Mouse (Mus musculus) megakaryocyte progenitor cell, adult 5-6 weeks (primary cell): ENCODE data around the gene Riok1. TPM values are rescaled to one million over a fixed set of nuclear protein-coding genes. Genes with fewer than 3 reads are reported as not detected.
A peak's percentile ranks its signal among the peaks of the same experiment; 100 is the strongest.

ENCODE experiments used
- ATAC-seq: replicated peaks from 2 replicates; pipeline ENCODE4 v1.8.0; 2016; ENCODE audit warnings: mild to moderate bottlenecking, moderate TSS enrichment, inconsistent platforms; ENCODE audit not compliant: poor library complexity
- total RNA-seq, 2 experiments: library from RNA; stranded (forward) in 1 of 2; stranded (reverse) in 1 of 2; fragments of 157-497, 149-512 nt in 1 of 2; fragments of 200-1000 nt in 1 of 2; gene quantifications; 2 replicates each; pipeline versions ENCODE4 v1.2.3 to v1.2.4; 2015 to 2017

Gene Riok1
- total RNA-seq (2015) = 52.8 and 69.9 TPM in 2 replicates
- total RNA-seq (2017) = 91.1 and 120 TPM in 2 replicates

GRCm38 (mm10) chr13:38036343-38037043 lies at the start of gene Riok1:
Gene Riok1 (plus strand): TSS chr13:38036995.
- peak; percentile 65 for ATAC-seq

GRCm38 (mm10) chr13:37989701-37990100 lies 47.1 kb upstream of the Riok1 start:
- ATAC-seq = no peak

- 0 out of 2 replicates have a peak, but pooled peaks have one; percentile 15 for ATAC-seq
Measured at GRCm38 (mm10) chr13:37992638-37993371, 44.0 kb upstream of the Riok1 start.

- ATAC-seq = no peak
Measured at GRCm38 (mm10) chr13:37993376-37993703, 43.5 kb upstream of the Riok1 start.

- peak; percentile 97 for ATAC-seq
Measured at GRCm38 (mm10) chr13:37993704-37994404, 42.9 kb upstream of the Riok1 start, which contains the start of gene Ssr1. Gene Ssr1 (minus strand): TSS chr13:37994217.

GRCm38 (mm10) chr13:37994405-37994749 lies 42.4 kb upstream of the Riok1 start:
- no peak for ATAC-seq

- no peak for ATAC-seq
Measured at GRCm38 (mm10) chr13:37999713-38000112, 37.1 kb upstream of the Riok1 start.

GRCm38 (mm10) chr13:38002461-38002860 lies 34.3 kb upstream of the Riok1 start:
- ATAC-seq = 0 out of 2 replicates have a peak, but pooled peaks have one; percentile 34

- ATAC-seq = no peak
Measured at GRCm38 (mm10) chr13:38007972-38008371, 28.8 kb upstream of the Riok1 start.

GRCm38 (mm10) chr13:38009721-38010408 lies 26.9 kb upstream of the Riok1 start:
- peak; percentile 94 for ATAC-seq

- ATAC-seq = peak; percentile 79
Measured at GRCm38 (mm10) chr13:38010444-38010910, 26.3 kb upstream of the Riok1 start.

- ATAC-seq = no peak
Measured at GRCm38 (mm10) chr13:38012436-38012835, 24.4 kb upstream of the Riok1 start.

- no peak for ATAC-seq
Measured at GRCm38 (mm10) chr13:38015591-38015990, 21.2 kb upstream of the Riok1 start.

GRCm38 (mm10) chr13:38018791-38019190 lies 18.0 kb upstream of the Riok1 start:
- ATAC-seq = no peak

- peak; percentile 71 for ATAC-seq
Measured at GRCm38 (mm10) chr13:38025874-38026273, 10.9 kb upstream of the Riok1 start.

- peak; percentile 86 for ATAC-seq
Measured at GRCm38 (mm10) chr13:38027618-38028248, 9.1 kb upstream of the Riok1 start.

- no peak; the same call in 1 of the 2 replicates for ATAC-seq
Measured at GRCm38 (mm10) chr13:38028407-38028806, 8.4 kb upstream of the Riok1 start.

GRCm38 (mm10) chr13:38037044-38037687 lies 371 bp downstream of the Riok1 start, which contains the start of gene Cage1:
Gene Cage1 (minus strand): TSS chr13:38037069.
- peak; percentile 96 for ATAC-seq

GRCm38 (mm10) chr13:38037811-38038210 lies 1.0 kb downstream of the Riok1 start:
- no peak; the same call in 1 of the 2 replicates for ATAC-seq

GRCm38 (mm10) chr13:38049888-38050287 lies 13.1 kb downstream of the Riok1 start:
- no peak for ATAC-seq
